Mouse (Mus musculus) testis, adult 2 months (tissue): ENCODE data around the gene Armcx3. TPM values are rescaled to one million over a fixed set of nuclear protein-coding genes. Genes with fewer than 3 reads are reported as not detected.
A peak's percentile ranks its signal among the peaks of the same experiment; 100 is the strongest.

Source experiments
- H3K27ac ChIP-seq: fragments of 200-500 bp; 2 replicates; pipeline ENCODE4 v1.5.1; 2012; ENCODE audit warnings: low read depth, low read length; ENCODE audit not compliant: control insufficient read depth, insufficient read depth
- H3K27me3 ChIP-seq: fragments of 200-500 bp; 2 replicates; pipeline ENCODE4 v1.6.1; 2012; ENCODE audit warnings: mild to moderate bottlenecking, low read length, moderate library complexity; ENCODE audit not compliant: control insufficient read depth, insufficient read depth
- H3K36me3 ChIP-seq: fragments of 200-500 bp; 2 replicates; pipeline ENCODE4 v1.6.1; 2012; ENCODE audit warnings: mild to moderate bottlenecking, low read length; ENCODE audit not compliant: control insufficient read depth, insufficient read depth
- H3K4me1 ChIP-seq: fragments of 200-500 bp; 2 replicates; pipeline ENCODE4 v1.6.1; 2012; ENCODE audit warnings: low read length; ENCODE audit not compliant: control insufficient read depth, insufficient read depth
- H3K4me3 ChIP-seq: fragments of 200-500 bp; 2 replicates; pipeline ENCODE4 v1.5.1; 2012; ENCODE audit warnings: low read depth, mild to moderate bottlenecking, low read length, moderate library complexity, mixed read lengths; ENCODE audit not compliant: control insufficient read depth
- CTCF ChIP-seq: fragments of 200-500 bp; IDR thresholded peaks from 2 replicates; pipeline ENCODE4 v1.5.1; 2012; ENCODE audit warnings: low read depth, mild to moderate bottlenecking, inconsistent platforms, low read length, moderate library complexity; ENCODE audit not compliant: control insufficient read depth, insufficient read depth, insufficient replicate concordance
- POLR2A ChIP-seq: fragments of 200-500 bp; IDR thresholded peaks from 2 replicates; pipeline ENCODE4 v1.6.1; 2012; ENCODE audit warnings: low read depth, mild to moderate bottlenecking, inconsistent platforms, low read length, moderate library complexity; ENCODE audit not compliant: control insufficient read depth
- polyA plus RNA-seq: library from polyadenylated mRNA; depleted of rRNA; stranded (reverse); fragments of >200 nt; gene quantifications from 2 replicates; pipeline ENCODE4 v1.2.3, GENCODE M21; 2012; rRNA removed

The Armcx3 gene
- polyA plus RNA-seq, 1 experiment, result 1.5 TPM

GRCm38 (mm10) chrX:134787728-134788127 lies 31.3 kb downstream of the Armcx3 start:
- no peaks in the 10 kb centered on the region for H3K27me3 ChIP-seq
- H3K36me3 ChIP-seq, result no peaks in the 10 kb centered on the region

GRCm38 (mm10) chrX:134807833-134808754 lies 51.7 kb downstream of the Armcx3 start:
- Histone ChIP-seq H3K27ac (peak overlapping the region; percentile 18; the same call in 1 of the 2 replicates), H3K27me3 (no peaks in the 10 kb centered on the region)
- TF ChIP-seq CTCF (no peak), POLR2A (no peak)

More at GRCm38 (mm10) chrX:134787728-134788127, 31.3 kb downstream of the Armcx3 start:
- Histone ChIP-seq H3K27ac (no peak overlapping the region), H3K4me1 (no peaks in the 10 kb centered on the region), H3K4me3 (no peak overlapping the region)
- TF ChIP-seq POLR2A, result no peak
- TF ChIP-seq CTCF, result no peak

GRCm38 (mm10) chrX:134808755-134809224 lies 52.4 kb downstream of the Armcx3 start, which contains the start of gene Armcx2:
Armcx2 (minus strand) TSS chrX:134809221.
- TF ChIP-seq CTCF (no peak), POLR2A (no peak)
- Histone ChIP-seq H3K27me3 (no peaks in the 10 kb centered on the region), H3K27ac (peak within 1 kb of the TSS; percentile 10; the same call in 1 of the 2 replicates), H3K4me3 (peak within 1 kb of the TSS; percentile 63), H3K4me1 (0 out of 2 replicates have a peak, but pooled peaks cover 2% of the 10 kb centered on the region), H3K36me3 (no peaks in the 10 kb centered on the region)

More at GRCm38 (mm10) chrX:134807833-134808754, 51.7 kb downstream of the Armcx3 start:
- Histone ChIP-seq H3K4me1 (0 out of 2 replicates have a peak, but pooled peaks cover 2% of the 10 kb centered on the region), H3K36me3 (no peaks in the 10 kb centered on the region), H3K4me3 (peak overlapping the region; percentile 63)

Other genes starting within 250 kb of the Armcx3 start
- gene Timm8a1, start 214.7 kb upstream of the Armcx3 start, polyA plus RNA-seq, result 0.57 and 0.64 TPM in 2 replicates
- gene Btk, start 173.0 kb upstream of the Armcx3 start, polyA plus RNA-seq, result 0.17 and 0.20 TPM in 2 replicates
- 22.6 and 26.1 TPM in 2 replicates for gene Rpl36a, start 170.9 kb upstream of the Armcx3 start, polyA plus RNA-seq
- 0.73 and 0.80 TPM in 2 replicates for gene Gla, start 155.5 kb upstream of the Armcx3 start, polyA plus RNA-seq
- gene Hnrnph2, start 155.4 kb upstream of the Armcx3 start, polyA plus RNA-seq, result 4.8 and 6.4 TPM in 2 replicates
- 0.17 and 0.28 TPM in 2 replicates for gene Armcx4, start 70.1 kb upstream of the Armcx3 start, polyA plus RNA-seq
- 0.70 and 1.1 TPM in 2 replicates for gene Armcx1, start 38.6 kb upstream of the Armcx3 start, polyA plus RNA-seq
- gene Armcx6, start 5.2 kb upstream of the Armcx3 start, polyA plus RNA-seq, result 1.6 and 1.8 TPM in 2 replicates
- 2.5 and 3.3 TPM in 2 replicates for gene Armcx2, start 52.6 kb downstream of the Armcx3 start, polyA plus RNA-seq
- gene Nxf2, start 208.2 kb downstream of the Armcx3 start, polyA plus RNA-seq, result 5.2 and 7.9 TPM in 2 replicates